Mouse (Mus musculus) skeletal muscle tissue, adult 2 months (tissue): Measurements from ENCODE around the gene Xlr4b.
"Not testable (repeated sequence)": the region's sequence is repeated elsewhere in the genome, so short reads cannot be mapped to it uniquely, and the experiment has no call there.

ENCODE experiments used
- DNase-seq: peaks from one replicate; pipeline ENCODE4 v3.0.0-alpha.2; 2012; ENCODE audit warnings: low read depth, low spot score

The Xlr4b gene

GRCm38 (mm10) chrX:73213819-73214564, at the start of gene Xlr4b:
Gene Xlr4b, plus strand, starts transcription at chrX:73214333.
- DNase-seq, result not testable (repeated sequence)

DNA sequence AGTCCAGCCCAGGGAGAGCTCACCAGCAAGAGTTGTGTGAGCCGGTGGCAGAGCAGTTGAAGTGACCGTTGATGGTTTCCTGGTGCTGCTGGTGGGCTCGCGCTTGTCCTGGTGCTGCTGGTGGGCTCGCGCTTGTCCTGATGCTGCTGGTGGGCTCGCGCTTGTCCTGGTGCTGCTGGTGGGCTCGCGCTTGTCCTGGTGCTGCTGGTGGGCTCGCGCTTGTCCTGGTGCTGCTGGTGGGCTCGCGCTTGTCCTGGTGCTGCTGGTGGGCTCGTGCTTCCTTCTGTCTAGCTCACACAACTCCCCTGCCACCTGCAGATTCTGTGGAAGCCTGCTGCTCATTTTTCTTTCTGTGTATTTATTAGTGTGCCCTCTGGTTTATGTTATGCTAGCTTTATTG, 37.2 kb upstream of the Xlr4b start, which contains the start of gene Spin2d:
Gene Spin2d (minus strand): TSS at position 101 of the 400 bp plus-strand sequence.
- not testable (repeated sequence) for DNase-seq

GRCm38 (mm10) chrX:73191934-73192333, 22.2 kb upstream of the Xlr4b start, which contains the start of gene Xlr3b:
Gene Xlr3b, plus strand, starts transcription at chrX:73192207.
- DNase-seq, result peak; percentile 3

- no peak for DNase-seq
These were observed 11.2 kb downstream of the Xlr4b start for GRCm38 (mm10) chrX:73225365-73225764.

DNA sequence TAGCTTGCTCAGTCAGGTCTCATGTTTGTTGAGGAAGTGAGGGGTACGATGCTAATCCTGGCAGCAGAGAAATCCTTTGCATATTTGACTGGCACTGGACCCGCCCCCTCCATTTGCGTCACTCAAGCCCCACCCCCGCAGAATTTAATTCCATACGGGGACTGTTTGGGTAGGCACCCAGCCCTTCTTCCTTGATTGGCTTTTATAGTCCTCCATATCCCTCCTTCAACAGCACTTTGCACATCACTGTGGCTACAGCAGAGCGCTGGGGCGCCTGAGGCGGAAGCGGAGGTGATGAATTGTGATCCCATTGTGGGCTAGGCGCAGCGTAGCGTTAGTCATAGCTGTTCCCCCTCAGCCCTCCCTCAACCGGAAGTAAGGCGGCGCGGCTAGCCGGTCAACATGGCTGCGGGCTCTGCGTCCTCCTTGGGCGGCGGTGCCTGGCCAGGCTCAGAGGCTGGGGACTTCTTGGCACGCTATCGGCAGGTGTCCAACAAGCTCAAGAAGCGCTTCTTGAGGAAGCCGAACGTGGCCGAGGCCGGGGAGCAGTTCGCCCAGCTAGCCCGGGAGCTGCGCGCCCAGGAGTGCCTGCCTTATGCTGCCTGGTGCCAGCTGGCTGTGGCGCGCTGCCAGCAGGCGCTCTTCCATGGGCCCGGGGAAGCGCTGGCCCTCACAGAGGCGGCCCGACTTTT, 13.9 kb downstream of the Xlr4b start, which contains the start of gene F8a:
Gene F8a (plus strand): TSS at position 378 of the 692 bp plus-strand sequence.
- DNase-seq, result peak; percentile 64

DNA sequence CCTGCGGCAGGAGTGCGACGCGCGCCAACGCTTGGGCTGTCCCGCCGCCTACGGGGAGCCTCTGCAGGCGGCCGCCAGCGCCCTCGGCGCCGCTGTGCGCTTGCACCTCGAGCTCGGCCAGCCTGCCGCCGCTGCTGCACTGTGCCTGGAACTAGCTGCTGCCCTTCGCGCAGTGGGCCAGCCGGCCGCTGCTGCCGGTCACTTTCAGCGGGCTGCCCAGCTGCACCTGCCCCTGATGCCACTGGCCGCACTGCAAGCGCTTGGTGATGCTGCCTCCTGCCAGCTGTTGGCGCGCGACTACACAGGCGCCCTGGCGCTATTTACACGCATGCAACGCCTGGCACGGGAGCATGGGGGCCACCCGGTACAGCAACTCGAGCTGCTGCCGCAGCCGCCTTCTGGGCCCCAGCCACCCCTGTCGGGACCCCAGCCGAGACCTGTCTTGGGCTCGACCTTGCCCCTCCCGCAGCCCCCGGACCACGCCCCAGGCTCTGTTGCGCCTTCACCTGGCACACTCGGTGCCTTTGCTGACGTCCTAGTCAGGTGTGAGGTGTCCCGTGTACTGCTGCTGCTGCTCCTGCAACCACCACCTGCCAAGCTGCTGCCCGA, 14.6 kb downstream of the Xlr4b start:
- peak; percentile 30 for DNase-seq

DNA sequence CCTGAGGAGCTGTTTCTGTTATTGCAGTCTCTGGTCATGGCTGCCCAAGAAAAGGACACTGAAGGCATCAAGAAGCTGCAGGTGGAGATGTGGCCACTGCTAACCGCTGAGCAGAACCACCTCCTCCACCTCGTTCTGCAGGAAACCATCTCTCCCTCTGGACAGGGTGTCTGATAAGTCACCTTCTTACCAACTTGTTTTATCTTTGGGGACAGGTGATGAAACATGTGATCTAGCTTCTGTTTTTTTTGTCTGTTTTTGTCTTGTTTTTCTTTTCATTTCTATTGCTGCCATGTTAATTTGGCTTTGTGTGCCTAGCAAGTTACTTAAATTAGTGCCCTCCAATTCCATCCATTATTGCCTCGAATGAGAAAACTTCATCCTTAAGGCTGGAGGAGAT, 15.2 kb downstream of the Xlr4b start:
- no peak for DNase-seq

DNA sequence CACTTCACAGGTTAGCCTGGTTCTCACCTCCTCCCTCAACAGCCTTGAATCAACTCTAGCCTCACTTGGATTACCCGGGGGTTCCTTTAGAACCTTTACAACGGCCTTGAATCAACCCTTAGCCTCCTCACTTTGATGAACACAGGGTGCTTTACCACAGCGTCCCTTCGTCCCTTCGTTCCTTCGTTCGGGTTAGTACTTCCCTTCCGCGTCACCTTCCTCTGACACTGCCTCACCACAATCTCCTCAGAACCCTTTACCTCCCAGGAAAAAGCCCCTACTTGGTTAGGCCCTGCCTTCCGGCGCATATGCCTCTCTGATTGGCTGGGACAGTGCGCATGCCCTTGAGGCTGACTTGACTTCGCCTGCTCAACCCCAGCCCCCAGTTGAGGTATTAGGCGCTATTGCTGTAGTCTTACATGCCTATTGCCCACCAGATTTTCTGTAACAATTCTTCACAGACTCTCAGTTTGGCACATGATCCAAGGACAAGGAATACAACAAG, 28.7 kb downstream of the Xlr4b start, which contains the start of gene Xlr4c:
Gene Xlr4c (minus strand): TSS at position 310 of the 505 bp plus-strand sequence.
- DNase-seq, result not testable (repeated sequence)

DNA sequence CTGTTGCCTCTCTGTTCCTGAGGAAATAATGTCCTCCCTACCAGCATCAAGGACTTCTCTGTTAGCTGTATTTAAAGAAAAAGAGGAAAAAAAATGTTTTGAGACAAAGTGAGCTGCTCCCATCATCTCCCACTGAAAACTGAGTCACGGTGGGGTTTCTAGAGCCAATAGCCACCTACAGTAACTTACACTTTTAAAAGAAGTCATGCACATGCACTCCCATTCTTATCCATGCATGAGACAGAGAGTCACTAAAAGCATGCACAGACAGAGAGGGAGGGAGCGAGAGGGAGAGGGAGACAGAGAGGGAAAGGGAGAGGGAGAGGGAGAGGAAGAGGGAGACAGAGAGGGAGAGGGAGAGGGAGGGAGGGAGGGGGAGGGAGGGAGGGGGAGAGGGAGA, 48.3 kb downstream of the Xlr4b start:
- DNase-seq, result not testable (repeated sequence)

GRCm38 (mm10) chrX:73265270-73265669, 51.1 kb downstream of the Xlr4b start, which contains the start of gene Xlr3c:
Gene Xlr3c, minus strand, starts transcription at chrX:73265390.
- DNase-seq, result not testable (repeated sequence)
